Mouse (Mus musculus) hematopoietic stem cell, adult 5-6 weeks (primary cell): ENCODE measurements around the gene Cfap73. TPM values are rescaled to one million over a fixed set of nuclear protein-coding genes. Genes with fewer than 3 reads are reported as not detected.

Experiments
- ATAC-seq, 2 experiments: fragments of 125-278 bp in 1 of 2; replicated peaks in 1 of 2; 2 replicates each; pipeline ENCODE4 v1.8.0; 2016 to 2017; ENCODE audit warnings: inconsistent platforms in 2 of 2, mild to moderate bottlenecking in 2 of 2, moderate number of reproducible peaks in 2 of 2, low read depth in 1 of 2, moderate TSS enrichment in 1 of 2; ENCODE audit not compliant: low FRiP score in 2 of 2, poor library complexity in 2 of 2, severe bottlenecking in 2 of 2, insufficient read depth in 1 of 2, low TSS enrichment in 1 of 2
- total RNA-seq: library from RNA; stranded (forward); fragments of 172-1452, 232-1000 nt; gene quantifications from 2 replicates; pipeline ENCODE4 v1.2.3, GENCODE M21; 2017

The Cfap73 gene
- total RNA-seq, 1 experiment from 2014 or later, result not detected

- ATAC-seq, result no peak
These were observed 31.8 kb downstream of the Cfap73 start for GRCm38 (mm10) chr5:120602210-120602609.

- ATAC-seq, result no peak
These were observed 32.9 kb downstream of the Cfap73 start for GRCm38 (mm10) chr5:120600946-120601668.

GRCm38 (mm10) chr5:120599625-120600024, 34.4 kb downstream of the Cfap73 start:
- ATAC-seq, result 0 out of 4 replicates have a peak, but pooled peaks have one; percentile 16 to 32

GRCm38 (mm10) chr5:120594485-120594884, 39.5 kb downstream of the Cfap73 start:
- ATAC-seq, result no peak

- ATAC-seq, result no peak
These were observed 41.9 kb downstream of the Cfap73 start for GRCm38 (mm10) chr5:120592141-120592540.

- ATAC-seq, result no peak
These were observed 43.6 kb downstream of the Cfap73 start for GRCm38 (mm10) chr5:120590356-120591010.

GRCm38 (mm10) chr5:120588569-120589094, 45.4 kb downstream of the Cfap73 start, which contains the start of the genes Tpcn1 and Iqcd:
TSS of gene Tpcn1 (minus strand) at chr5:120588673.
TSS of gene Iqcd (plus strand) at chr5:120589016.
- peak; percentile 92 to 94 for ATAC-seq

- ATAC-seq, result no peak
These were observed 46.0 kb downstream of the Cfap73 start for GRCm38 (mm10) chr5:120587940-120588568.

- no peak for ATAC-seq
These were observed 46.5 kb downstream of the Cfap73 start for GRCm38 (mm10) chr5:120587616-120587926.

GRCm38 (mm10) chr5:120586741-120587615, 47.1 kb downstream of the Cfap73 start:
- no peak for ATAC-seq

- no peak for ATAC-seq
These were observed 49.1 kb downstream of the Cfap73 start for GRCm38 (mm10) chr5:120584968-120585367.

GRCm38 (mm10) chr5:120583511-120583910, 50.5 kb downstream of the Cfap73 start:
- ATAC-seq, result no peak

GRCm38 (mm10) chr5:120582002-120582401, 52.0 kb downstream of the Cfap73 start:
- ATAC-seq, result no peak

- no peak for ATAC-seq
These were observed 54.0 kb downstream of the Cfap73 start for GRCm38 (mm10) chr5:120579898-120580626.

GRCm38 (mm10) chr5:120579211-120579897, 54.7 kb downstream of the Cfap73 start:
- ATAC-seq, result peak in 1 of 2 experiments; percentile 16; a peak in 1 of 4 replicates

GRCm38 (mm10) chr5:120578504-120579081, 55.4 kb downstream of the Cfap73 start:
- ATAC-seq, result peak; percentile 70 to 80
